Mouse (Mus musculus): Measurements from ENCODE around the gene Tspan10. TPM values are rescaled to one million over a fixed set of nuclear protein-coding genes. Genes with fewer than 3 reads are reported as not detected.
A peak's percentile ranks its signal among the peaks of the same experiment; 100 is the strongest.

Gene Tspan10
- polyA plus RNA-seq, 1 experiment: 0.15 TPM

- H3K4me1 ChIP-seq (ENCODE audit: control insufficient read depth, insufficient read depth, low read length): no peaks in the 10 kb centered on the region
- no peak overlapping the region for H3K4me3 ChIP-seq (ENCODE audit: insufficient read depth, low read length)
- TF ChIP-seq POLR2A (IDR thresholded peaks at IDR 0.05; ENCODE audit: extremely low read depth, insufficient read depth, low read length) (no peak), CTCF (IDR thresholded peaks at IDR 0.05; ENCODE audit: extremely low read depth, insufficient read depth, low read length) (no peak)
- H3K27ac ChIP-seq (ENCODE audit: insufficient read depth, low read length): no peak overlapping the region
Measured at GRCm38 (mm10) chr11:120422651-120423568, 19.5 kb upstream of the Tspan10 start.

GRCm38 (mm10) chr11:120423569-120424295 lies 18.7 kb upstream of the Tspan10 start:
- H3K4me3 ChIP-seq (ENCODE audit: insufficient read depth, low read length): no peak overlapping the region
- TF ChIP-seq CTCF (IDR thresholded peaks at IDR 0.05; ENCODE audit: extremely low read depth, insufficient read depth, low read length) (peak; percentile 66), POLR2A (IDR thresholded peaks at IDR 0.05; ENCODE audit: extremely low read depth, insufficient read depth, low read length) (no peak)
- no peak overlapping the region for H3K27ac ChIP-seq (ENCODE audit: insufficient read depth, low read length)
- H3K4me1 ChIP-seq (ENCODE audit: control insufficient read depth, insufficient read depth, low read length): no peaks in the 10 kb centered on the region

DNA sequence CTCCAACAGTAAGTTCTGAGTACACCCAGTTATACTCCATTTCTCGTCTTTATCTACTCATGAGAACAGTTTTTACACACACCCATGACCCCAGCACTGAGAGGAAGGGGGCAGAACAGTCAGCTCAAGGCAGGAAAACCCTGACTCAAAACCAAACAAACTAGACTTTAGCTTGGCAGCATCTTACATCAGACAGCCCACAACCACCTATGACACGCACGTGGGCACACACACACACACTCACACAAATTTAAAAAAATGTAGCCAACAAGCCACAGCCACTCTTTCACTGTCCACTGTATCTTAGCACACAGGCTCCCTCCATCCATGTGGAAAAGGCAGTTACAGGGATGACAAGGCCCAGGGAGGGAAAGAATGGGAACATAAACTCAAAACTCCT lies 15.7 kb upstream of the Tspan10 start:
- no peak for TF ChIP-seq CTCF (IDR thresholded peaks at IDR 0.05; ENCODE audit: extremely low read depth, insufficient read depth, low read length)
- no peak for TF ChIP-seq POLR2A (IDR thresholded peaks at IDR 0.05; ENCODE audit: extremely low read depth, insufficient read depth, low read length)
- no peak overlapping the region for H3K27ac ChIP-seq (ENCODE audit: insufficient read depth, low read length)

DNA sequence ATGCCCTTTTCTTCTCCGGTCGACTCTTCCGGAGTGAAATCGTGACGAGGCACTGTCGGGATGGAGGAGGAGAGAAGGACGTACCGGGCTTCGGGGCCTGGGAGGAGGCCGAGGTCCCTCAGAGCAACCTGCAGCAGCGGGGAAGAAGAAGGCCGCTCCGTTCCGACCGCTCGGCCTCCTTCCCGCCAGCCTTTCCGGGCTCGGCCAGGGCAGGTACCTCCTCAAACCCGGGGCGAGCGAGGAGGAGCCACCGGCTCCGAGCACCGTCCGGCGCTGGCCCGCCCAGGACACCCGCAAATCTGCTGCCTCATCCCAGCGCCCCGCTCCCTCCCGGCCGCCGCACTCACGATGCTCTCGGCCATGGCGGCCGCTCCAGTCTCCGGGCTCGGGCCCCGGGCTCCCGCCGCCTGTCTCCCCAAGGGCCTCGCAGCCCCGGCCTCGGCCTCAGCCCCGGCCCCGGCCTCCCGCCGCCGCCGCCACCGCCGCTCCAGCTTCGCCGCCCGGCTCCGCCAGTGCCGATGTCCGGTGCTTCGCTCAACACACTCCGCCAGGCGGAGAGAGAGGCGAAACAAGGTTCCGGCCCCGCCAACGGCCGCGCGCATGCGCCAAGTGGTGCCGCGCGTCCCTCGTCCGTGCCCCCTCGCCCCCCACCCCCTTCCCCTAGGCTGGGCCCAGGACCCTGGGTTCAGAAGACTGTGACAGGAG lies 5.1 kb upstream of the Tspan10 start, which contains the start of gene Nploc4:
Gene Nploc4, minus strand, starts transcription at position 557 of the 705 bp plus-strand sequence.
- H3K4me1 ChIP-seq (ENCODE audit: control insufficient read depth, insufficient read depth, low read length): peaks cover 7% of the 10 kb centered on the region
- peak within 1 kb of the TSS; percentile 92 for H3K4me3 ChIP-seq (ENCODE audit: insufficient read depth, low read length)
- H3K27ac ChIP-seq (ENCODE audit: insufficient read depth, low read length): peak within 1 kb of the TSS; percentile 73
- TF ChIP-seq CTCF (IDR thresholded peaks at IDR 0.05; ENCODE audit: extremely low read depth, insufficient read depth, low read length): no peak
- TF ChIP-seq POLR2A (IDR thresholded peaks at IDR 0.05; ENCODE audit: extremely low read depth, insufficient read depth, low read length): peak; percentile 56; the same call in 1 of the 2 replicates

More for the DNA sequence above, 15.7 kb upstream of the Tspan10 start:
- H3K4me1 ChIP-seq (ENCODE audit: control insufficient read depth, insufficient read depth, low read length): no peaks in the 10 kb centered on the region
- H3K4me3 ChIP-seq (ENCODE audit: insufficient read depth, low read length): no peak overlapping the region

DNA sequence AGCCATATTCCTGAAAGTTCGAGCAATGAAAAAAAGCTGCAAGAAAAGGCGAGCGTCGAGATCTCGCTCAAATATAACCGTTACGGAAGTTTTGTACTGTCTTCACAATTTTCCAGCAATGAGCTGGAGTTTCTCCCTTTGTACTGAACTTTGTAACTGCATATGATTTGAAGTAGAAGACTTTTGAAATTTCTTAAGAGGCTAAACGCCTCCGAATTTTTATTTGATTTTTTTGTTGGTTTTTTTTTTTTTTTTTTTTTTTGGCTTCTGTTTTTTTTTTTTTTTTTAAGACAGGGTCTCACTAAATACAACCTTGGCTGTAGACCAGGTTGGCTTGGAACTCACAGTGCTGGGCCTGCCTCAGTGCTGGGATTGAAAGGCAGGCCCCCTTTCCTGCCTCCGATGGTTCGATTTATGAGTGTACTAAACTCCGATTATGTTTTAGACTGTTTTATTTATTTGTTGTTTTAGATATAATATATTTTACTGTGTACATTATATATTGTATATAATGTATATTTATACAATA lies 4.5 kb upstream of the Tspan10 start:
- H3K4me1 ChIP-seq (ENCODE audit: control insufficient read depth, insufficient read depth, low read length): peaks cover 7% of the 10 kb centered on the region
- no peak overlapping the region for H3K27ac ChIP-seq (ENCODE audit: insufficient read depth, low read length)
- TF ChIP-seq CTCF (IDR thresholded peaks at IDR 0.05; ENCODE audit: extremely low read depth, insufficient read depth, low read length) (no peak), POLR2A (IDR thresholded peaks at IDR 0.05; ENCODE audit: extremely low read depth, insufficient read depth, low read length) (no peak)
- peak overlapping the region; percentile 92 for H3K4me3 ChIP-seq (ENCODE audit: insufficient read depth, low read length)

DNA sequence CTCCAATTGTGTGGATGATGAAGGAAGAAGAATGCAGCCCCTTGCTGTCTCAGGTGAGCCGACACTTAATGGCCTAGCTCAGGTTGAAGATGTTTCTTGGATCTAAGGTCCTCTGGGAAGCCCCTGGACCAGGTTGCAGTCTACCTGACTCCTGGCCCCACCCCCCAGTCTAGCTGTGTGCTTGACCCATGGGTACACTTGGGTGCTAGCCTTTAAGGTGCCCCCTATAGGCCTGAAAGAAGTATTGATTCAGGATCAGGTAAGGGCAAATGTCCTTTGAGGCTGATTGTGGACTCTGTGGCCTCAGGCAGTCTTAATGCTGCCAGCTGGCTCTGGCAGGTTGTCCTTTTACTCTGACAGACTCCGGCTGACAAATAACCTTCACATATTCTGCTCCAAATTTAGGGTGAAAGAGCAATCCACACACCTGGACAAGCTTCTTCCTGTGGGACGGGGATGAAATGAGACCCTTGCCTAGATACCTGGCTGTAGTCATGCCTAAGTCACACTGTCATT lies 379 bp downstream of the Tspan10 start:
- H3K27ac ChIP-seq (ENCODE audit: insufficient read depth, low read length): no peak overlapping the region
- TF ChIP-seq POLR2A (IDR thresholded peaks at IDR 0.05; ENCODE audit: extremely low read depth, insufficient read depth, low read length): no peak
- H3K4me1 ChIP-seq (ENCODE audit: control insufficient read depth, insufficient read depth, low read length): no peaks in the 10 kb centered on the region
- H3K4me3 ChIP-seq (ENCODE audit: insufficient read depth, low read length): no peak overlapping the region

DNA sequence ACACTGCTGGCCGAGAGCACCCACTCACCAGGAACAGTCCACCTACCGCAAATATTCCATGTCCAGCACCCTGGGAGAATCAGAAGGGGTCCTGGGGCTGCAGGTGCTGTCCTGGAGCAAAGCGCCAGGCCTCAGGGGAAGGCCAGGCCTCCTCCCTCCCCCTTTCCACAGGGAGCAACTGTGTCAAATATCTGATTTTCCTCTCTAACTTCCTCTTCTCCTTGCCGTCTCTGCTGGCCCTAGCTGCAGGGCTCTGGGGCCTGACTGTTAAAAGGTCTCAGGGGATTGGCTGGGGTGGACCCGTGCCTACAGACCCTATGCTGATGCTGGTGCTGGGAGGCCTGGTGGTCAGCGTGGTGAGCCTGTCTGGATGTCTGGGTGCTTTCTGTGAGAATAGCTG lies 1.7 kb downstream of the Tspan10 start:
- no peaks in the 10 kb centered on the region for H3K4me1 ChIP-seq (ENCODE audit: control insufficient read depth, insufficient read depth, low read length)
- H3K27ac ChIP-seq (ENCODE audit: insufficient read depth, low read length): no peak overlapping the region
- TF ChIP-seq POLR2A (IDR thresholded peaks at IDR 0.05; ENCODE audit: extremely low read depth, insufficient read depth, low read length) (no peak), CTCF (IDR thresholded peaks at IDR 0.05; ENCODE audit: extremely low read depth, insufficient read depth, low read length) (no peak)
- no peak overlapping the region for H3K4me3 ChIP-seq (ENCODE audit: insufficient read depth, low read length)

DNA sequence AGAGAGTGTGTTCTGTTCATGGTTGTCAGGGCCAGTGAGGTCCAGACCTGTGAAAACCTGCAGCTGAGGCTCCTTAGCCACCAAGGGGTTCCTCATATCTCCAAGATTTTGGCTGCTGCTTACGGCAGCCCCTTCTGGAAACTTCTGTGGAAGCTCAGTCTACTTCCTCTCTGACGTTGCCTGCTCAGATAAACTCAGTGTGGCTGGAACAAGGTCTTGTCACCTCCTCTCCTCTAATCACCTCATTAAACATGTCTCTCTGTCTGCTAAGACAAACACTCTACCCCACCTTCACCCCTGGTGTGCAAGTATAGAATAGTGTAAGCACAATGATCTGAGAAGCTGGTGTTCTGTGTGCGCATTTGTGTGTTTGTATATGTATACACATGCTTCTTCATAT lies 3.0 kb downstream of the Tspan10 start:
- Histone ChIP-seq H3K27ac (ENCODE audit: insufficient read depth, low read length) (no peak overlapping the region), H3K4me1 (ENCODE audit: control insufficient read depth, insufficient read depth, low read length) (no peaks in the 10 kb centered on the region), H3K4me3 (ENCODE audit: insufficient read depth, low read length) (no peak overlapping the region)
- no peak for TF ChIP-seq POLR2A (IDR thresholded peaks at IDR 0.05; ENCODE audit: extremely low read depth, insufficient read depth, low read length)
- TF ChIP-seq CTCF (IDR thresholded peaks at IDR 0.05; ENCODE audit: extremely low read depth, insufficient read depth, low read length): no peak

- H3K27ac ChIP-seq (ENCODE audit: insufficient read depth, low read length): no peak overlapping the region
- TF ChIP-seq POLR2A (IDR thresholded peaks at IDR 0.05; ENCODE audit: extremely low read depth, insufficient read depth, low read length) (no peak), CTCF (IDR thresholded peaks at IDR 0.05; ENCODE audit: extremely low read depth, insufficient read depth, low read length) (no peak)
- H3K4me1 ChIP-seq (ENCODE audit: control insufficient read depth, insufficient read depth, low read length): no peaks in the 10 kb centered on the region
- no peak overlapping the region for H3K4me3 ChIP-seq (ENCODE audit: insufficient read depth, low read length)
Measured at GRCm38 (mm10) chr11:120447179-120447578, 4.7 kb downstream of the Tspan10 start.

Data from cortical plate, adult 2 months (tissue).